Mouse (Mus musculus) lung, adult 2 months (tissue): ENCODE data around the gene Hist1h2ba.

Source experiments
- CTCF ChIP-seq: fragments of 200-500 bp; IDR thresholded peaks from 2 replicates; pipeline ENCODE4 v1.5.1; 2011; ENCODE audit warnings: mild to moderate bottlenecking, low read length, control low read depth; ENCODE audit not compliant: insufficient read depth
- POLR2A ChIP-seq: fragments of 200-500 bp; IDR thresholded peaks from 2 replicates; pipeline ENCODE4 v1.6.1; 2011; ENCODE audit warnings: low read depth, mild to moderate bottlenecking, control low read depth, low read length, borderline replicate concordance; ENCODE audit errors: extremely low read depth

GRCm38 (mm10) chr13:23917674-23918073 is 16.3 kb downstream of the Hist1h2ba start:
- TF ChIP-seq CTCF (no peak), POLR2A (no peak)
